In genomic region chr11:78188331-78189233, GRCm38 (mm10) we compare ENCODE assay signal across 8 mouse cellular contexts. TPM values are rescaled to one million over a fixed set of nuclear protein-coding genes. Genes with fewer than 3 reads are reported as not detected.
DNase-seq lines count a peak whose midpoint lies in the region; ATAC-seq and TF ChIP-seq lines count a peak whose summit lies in the region.

Gene Rab34 (plus strand): TSS chr11:78188430.

- no peak for DNase-seq in ES-E14 (ENCODE audit: low read depth, low spot score)
- DNase-seq in frontal cortex, postnatal 25 days (ENCODE audit: low spot score in 2 of 2): peak; percentile 34 to 44
- DNase-seq in hindbrain, embryonic 11.5 days (ENCODE audit: low spot score): peak; percentile 82
- DNase-seq in layer of hippocampus, adult 9-11 months: peak; percentile 69
- DNase-seq in ovary, postnatal 36 days (ENCODE audit: low spot score): peak; percentile 85
- DNase-seq in spleen, adult 12 weeks (ENCODE audit: low spot score): no peak

- H3K36me3 ChIP-seq in ES-E14 (ENCODE audit: control insufficient read depth, insufficient read depth, low read length, poor library complexity, severe bottlenecking): peaks cover 14% of the 10 kb centered on the region
- 0 out of 2 replicates have a peak, but pooled peaks cover 2% of the 10 kb centered on the region for H3K36me3 ChIP-seq in hindbrain, embryonic 11.5 days (ENCODE audit: control insufficient read depth, insufficient read depth, low read length)
- peaks cover 14% of the 10 kb centered on the region for H3K36me3 ChIP-seq in lung, embryonic 16.5 days (ENCODE audit: control insufficient read depth, insufficient read depth, low read length)

- H3K27ac ChIP-seq in ES-E14 (ENCODE audit: insufficient read depth, low read depth, low read length, poor library complexity, severe bottlenecking): peak within 1 kb of the TSS; percentile 74
- no peak within 1 kb of the TSS; the same call in 1 of the 2 replicates for H3K27ac ChIP-seq in bone marrow, adult 2 months (ENCODE audit: control insufficient read depth, insufficient read depth, low read depth, low read length, poor library complexity)
- H3K27ac ChIP-seq in hindbrain, embryonic 11.5 days (ENCODE audit: low read depth, low read length): peak within 1 kb of the TSS; percentile 94
- H3K27ac ChIP-seq in lung, embryonic 16.5 days (ENCODE audit: low read length): peak within 1 kb of the TSS; percentile 100

- 1% methylated on average over 79 of the region's 80 CpGs for WGBS in bone marrow, adult 2 months
- WGBS in hindbrain, embryonic 11.5 days: 0% methylated on average over 72 of the region's 80 CpGs
- WGBS in lung, embryonic 16.5 days: under 1% methylated on average over 77 of the region's 80 CpGs

- peak within 1 kb of the TSS; percentile 88 to 94 for H3K4me3 ChIP-seq in ES-E14 (ENCODE audit: insufficient read depth in 1 of 2, low read depth in 1 of 2, low read length in 2 of 2, poor library complexity in 1 of 2, severe bottlenecking in 1 of 2)
- H3K4me3 ChIP-seq in bone marrow, adult 2 months (replicated peaks; ENCODE audit: control insufficient read depth, low read depth, low read length): peak within 1 kb of the TSS; percentile 4
- H3K4me3 ChIP-seq in hindbrain, embryonic 11.5 days (ENCODE audit: low read depth, low read length): peak within 1 kb of the TSS; percentile 72
- H3K4me3 ChIP-seq in lung, embryonic 16.5 days (ENCODE audit: low read length): peak within 1 kb of the TSS; percentile 75

- no peaks in the 10 kb centered on the region for H3K27me3 ChIP-seq in hindbrain, embryonic 11.5 days (ENCODE audit: control insufficient read depth, insufficient read depth, low read length)
- H3K27me3 ChIP-seq in lung, embryonic 16.5 days (ENCODE audit: control insufficient read depth, insufficient read depth, low read depth, low read length): no peaks in the 10 kb centered on the region

- no peak for TF ChIP-seq POLR2A in bone marrow, adult 2 months (IDR thresholded peaks at IDR 0.05; ENCODE audit: borderline replicate concordance, control insufficient read depth, low read depth, low read length)

- peaks cover 6 to 9% of the 10 kb centered on the region in 2 experiments for H3K4me1 ChIP-seq in ES-E14 (ENCODE audit: control insufficient read depth in 2 of 2, insufficient read depth in 2 of 2, low read length in 2 of 2, poor library complexity in 1 of 2)
- H3K4me1 ChIP-seq in bone marrow, adult 2 months (ENCODE audit: control insufficient read depth, insufficient read depth, low read length): no peaks in the 10 kb centered on the region; the same call in 1 of the 2 replicates
- H3K4me1 ChIP-seq in hindbrain, embryonic 11.5 days (replicated peaks; ENCODE audit: control insufficient read depth, insufficient read depth, low read length): 0 out of 2 replicates have a peak, but pooled peaks cover 2% of the 10 kb centered on the region
- H3K4me1 ChIP-seq in lung, embryonic 16.5 days (replicated peaks; ENCODE audit: control insufficient read depth, insufficient read depth, low read length): peaks cover 12% of the 10 kb centered on the region

- no peaks in the 10 kb centered on the region for H3K9me3 ChIP-seq in ES-E14 (ENCODE audit: control insufficient read depth, insufficient read depth, low read depth, low read length)
- no peaks in the 10 kb centered on the region for H3K9me3 ChIP-seq in hindbrain, embryonic 11.5 days (ENCODE audit: control insufficient read depth, low read length)
- no peaks in the 10 kb centered on the region for H3K9me3 ChIP-seq in lung, embryonic 16.5 days (ENCODE audit: control insufficient read depth, low read length)

- peak within 1 kb of the TSS; percentile 76 for H3K4me2 ChIP-seq in hindbrain, embryonic 11.5 days (replicated peaks; ENCODE audit: low read depth, low read length)
- peak within 1 kb of the TSS; percentile 70 for H3K4me2 ChIP-seq in lung, embryonic 16.5 days (ENCODE audit: low read depth, low read length)

- peak within 1 kb of the TSS; percentile 94 for H3K9ac ChIP-seq in ES-E14 (ENCODE audit: insufficient read depth, low read depth, low read length, poor library complexity, severe bottlenecking)
- peak within 1 kb of the TSS; percentile 84 for H3K9ac ChIP-seq in hindbrain, embryonic 11.5 days (ENCODE audit: low read depth, low read length)
- peak within 1 kb of the TSS; percentile 95 for H3K9ac ChIP-seq in lung, embryonic 16.5 days (ENCODE audit: low read length)

- in situ Hi-C loops in ES-E14 (cut with MboI; ENCODE audit: low sequenced_read_pairs in 2 of 2, unreplicated experiment in 2 of 2): no loop called here

- TF ChIP-seq CTCF in bone marrow, adult 2 months (IDR thresholded peaks at IDR 0.05; ENCODE audit: control insufficient read depth, insufficient read depth, low read length): no peak

- ATAC-seq in hindbrain, embryonic 11.5 days (ENCODE audit: low FRiP score): peak; percentile 75
- ATAC-seq in lung, embryonic 16.5 days (ENCODE audit: low read depth): peak; percentile 88

TF ChIP-seq in ES-E14, 5 proteins besides CTCF, POLR2A, EP300 and RAD21:
- TF ChIP-seq ZC3H11A (IDR thresholded peaks at IDR 0.05; ENCODE audit: borderline replicate concordance, low read depth, low read length) (no peak), HCFC1 (IDR thresholded peaks at IDR 0.05; ENCODE audit: borderline replicate concordance, insufficient read depth, low read length) (no peak), CHD2 (IDR thresholded peaks at IDR 0.05; ENCODE audit: low read depth, low read length) (no peak), ZNF384 (IDR thresholded peaks at IDR 0.05; ENCODE audit: low read depth, low read length) (no peak), MAFK (IDR thresholded peaks at IDR 0.05; ENCODE audit: insufficient read depth, low read depth, low read length) (no peak)

RNA-seq across cellular contexts. Expression of gene Rab34, which starts in this region (rescaled TPM):
- total RNA-seq in ES-E14 (2012; rRNA removed): 33.8 and 36.1 TPM in 2 replicates
- 5.2 and 8.6 TPM in 2 replicates for polyA plus RNA-seq in bone marrow, adult 2 months (2011; ENCODE audit: insufficient read depth, insufficient read length, low replicate concordance, missing spikeins)
- polyA plus RNA-seq in hindbrain, embryonic 11.5 days (2014; fragmentation: Nextera tagmentation; extraction: Ambion mirVana): 57.7 and 69.3 TPM in 2 replicates
- 117 and 129 TPM in 2 replicates for polyA plus RNA-seq in lung, embryonic 16.5 days (2015; fragmentation: Nextera tagmentation; extraction: Ambion mirVana)

Comparison
In these comparisons a context has a peak if more than half of its experiments do, and no peak if none do; other contexts are left out.
1. DNase-seq: peak in frontal cortex, postnatal 25 days (2 of 2), hindbrain, embryonic 11.5 days (single experiment), layer of hippocampus, adult 9-11 months (single experiment) and ovary, postnatal 36 days (single experiment); none in ES-E14 (single experiment) and spleen, adult 12 weeks (single experiment).
2. H3K4me3 ChIP-seq: peak in every context shown above with its lines; median percentile 91 in ES-E14; 75 in lung, embryonic 16.5 days; 72 in hindbrain, embryonic 11.5 days; 4 in bone marrow, adult 2 months.
3. Peak in every context shown above with its lines, with median percentiles within 50 percentile points of each other: H3K9ac ChIP-seq.